Mouse (Mus musculus) neural tube, embryonic 12.5 days (tissue): ENCODE data around the gene Slc22a16. TPM values are rescaled to one million over a fixed set of nuclear protein-coding genes. Genes with fewer than 3 reads are reported as not detected.

Experiments used
- ATAC-seq: fragments of 200-750 bp; cut with Nextera tagmentation; 2 replicates; pipeline ENCODE4 v1.8.0; 2017; ENCODE audit warnings: low read depth, mild to moderate bottlenecking, moderate TSS enrichment, moderate library complexity; ENCODE audit not compliant: low FRiP score
- H3K27ac ChIP-seq: fragments of 300-500 bp; sonication (generic); 2 replicates; pipeline ENCODE4 v1.5.1; 2016
- H3K27me3 ChIP-seq: fragments of 300-500 bp; sonication (generic); replicated peaks from 2 replicates; pipeline ENCODE4 v1.6.1; 2016; ENCODE audit warnings: mild to moderate bottlenecking
- H3K36me3 ChIP-seq: fragments of 300-500 bp; sonication (generic); 2 replicates; pipeline ENCODE4 v1.6.1; 2016; ENCODE audit warnings: mild to moderate bottlenecking
- H3K4me1 ChIP-seq: fragments of 300-500 bp; sonication (generic); 2 replicates; pipeline ENCODE4 v1.6.1; 2016
- H3K4me2 ChIP-seq: fragments of 300-500 bp; sonication (generic); replicated peaks from 2 replicates; pipeline ENCODE4 v1.6.1; 2016; ENCODE audit warnings: mild to moderate bottlenecking
- H3K4me3 ChIP-seq: fragments of 300-500 bp; sonication (generic); 2 replicates; pipeline ENCODE4 v1.5.1; 2016
- H3K9ac ChIP-seq: fragments of 300-500 bp; sonication (generic); 2 replicates; pipeline ENCODE4 v1.6.1; 2016; ENCODE audit warnings: mild to moderate bottlenecking
- H3K9me3 ChIP-seq: fragments of 300-500 bp; sonication (generic); 2 replicates; pipeline ENCODE4 v1.6.1; 2016; ENCODE audit warnings: mild to moderate bottlenecking
- WGBS: fragments of 180-500 bp; shearing (Covaris S2); methylation state at CpG from one replicate; pipeline ENCODE4 v1.1.7; 2016; 5-methylcytosine and 5-hydroxymethylcytosine counted together
- polyA plus RNA-seq: library from polyadenylated mRNA; unstranded; fragments of >200 nt; fragmentation: Nextera tagmentation; extraction: Ambion mirVana; gene quantifications from 2 replicates; pipeline ENCODE4 v1.2.1, GENCODE M21; 2016

The Slc22a16 gene
- polyA plus RNA-seq, 1 experiment from 2014 or later: not detected

- H3K4me3 ChIP-seq: no peak overlapping the region
- WGBS: 90% methylated on average over 1 of the region's 1 CpGs
- 0 out of 2 replicates have a peak, but pooled peaks cover 9% of the 10 kb centered on the region for H3K9me3 ChIP-seq
- no peak overlapping the region for H3K27ac ChIP-seq
- H3K36me3 ChIP-seq: no peaks in the 10 kb centered on the region
- no peak overlapping the region for H3K4me2 ChIP-seq
- no peaks in the 10 kb centered on the region for H3K27me3 ChIP-seq
- no peaks in the 10 kb centered on the region for H3K4me1 ChIP-seq
- no peak for ATAC-seq
- no peak overlapping the region for H3K9ac ChIP-seq
Measured at GRCm38 (mm10) chr10:40645346-40645745, 75.2 kb downstream of the Slc22a16 start.

GRCm38 (mm10) chr10:40648776-40649175 lies 78.6 kb downstream of the Slc22a16 start:
- WGBS: 91% methylated on average over 12 of the region's 12 CpGs
- no peak overlapping the region for H3K4me2 ChIP-seq
- no peak for ATAC-seq

DNA sequence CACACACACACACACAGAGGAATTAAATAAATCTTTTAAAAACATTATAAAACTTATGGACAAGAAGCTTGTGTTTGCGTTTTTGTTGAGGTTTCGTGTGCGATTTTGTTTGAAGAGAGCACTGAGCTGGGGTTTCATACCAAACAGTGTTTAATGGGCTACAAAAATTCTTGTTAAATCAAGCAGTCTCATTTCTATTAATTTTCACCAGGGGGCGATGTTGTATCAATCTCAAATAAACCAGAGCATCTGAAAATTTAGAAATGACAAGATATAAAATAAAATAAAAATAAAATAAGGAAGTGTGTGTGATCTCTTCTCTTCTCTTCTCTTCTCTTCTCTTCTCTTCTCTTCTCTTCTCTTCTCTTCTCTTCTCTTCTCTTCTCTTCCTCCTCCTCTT lies 79.5 kb downstream of the Slc22a16 start:
- ATAC-seq: no peak
- H3K27me3 ChIP-seq: no peaks in the 10 kb centered on the region
- H3K4me1 ChIP-seq: no peaks in the 10 kb centered on the region; the same call in 1 of the 2 replicates
- no peaks in the 10 kb centered on the region for H3K36me3 ChIP-seq
- no peak overlapping the region for H3K4me2 ChIP-seq
- no peak overlapping the region for H3K4me3 ChIP-seq
- no peak overlapping the region for H3K9ac ChIP-seq
- no peak overlapping the region for H3K27ac ChIP-seq
- H3K9me3 ChIP-seq: 0 out of 2 replicates have a peak, but pooled peaks cover 9% of the 10 kb centered on the region
- WGBS: 36% methylated on average over 4 of the region's 4 CpGs

More at GRCm38 (mm10) chr10:40648776-40649175, 78.6 kb downstream of the Slc22a16 start:
- H3K36me3 ChIP-seq: no peaks in the 10 kb centered on the region
- H3K9me3 ChIP-seq: 0 out of 2 replicates have a peak, but pooled peaks cover 9% of the 10 kb centered on the region
- no peak overlapping the region for H3K9ac ChIP-seq
- H3K27me3 ChIP-seq: no peaks in the 10 kb centered on the region
- H3K4me3 ChIP-seq: no peak overlapping the region
- no peak overlapping the region for H3K27ac ChIP-seq
- H3K4me1 ChIP-seq: no peaks in the 10 kb centered on the region; the same call in 1 of the 2 replicates

DNA sequence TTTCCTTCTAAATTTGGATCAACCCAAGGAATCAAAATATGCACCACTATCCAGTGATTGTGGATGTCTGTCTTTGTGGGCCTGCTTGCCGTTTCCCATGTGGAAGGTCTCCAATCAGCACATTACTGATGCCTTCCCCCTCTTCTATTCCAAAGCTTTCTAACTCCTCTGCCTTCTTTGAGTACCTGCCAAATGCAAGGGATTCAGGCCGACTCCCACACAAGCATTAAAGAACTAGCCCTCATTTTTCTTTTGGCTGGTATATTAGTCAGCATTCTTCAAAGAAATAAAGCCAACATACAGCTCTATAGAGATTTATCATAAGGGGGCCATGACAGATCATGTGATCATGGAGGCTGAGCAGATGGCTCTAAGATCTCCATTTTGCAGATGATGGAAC lies 81.5 kb downstream of the Slc22a16 start:
- 84% methylated on average over 2 of the region's 2 CpGs for WGBS
- Histone ChIP-seq H3K4me3 (no peak overlapping the region), H3K27me3 (no peaks in the 10 kb centered on the region), H3K36me3 (no peaks in the 10 kb centered on the region), H3K4me1 (no peaks in the 10 kb centered on the region; the same call in 1 of the 2 replicates), H3K9ac (no peak overlapping the region), H3K27ac (no peak overlapping the region), H3K4me2 (no peak overlapping the region), H3K9me3 (0 out of 2 replicates have a peak, but pooled peaks cover 3% of the 10 kb centered on the region)
- ATAC-seq: no peak

Other genes starting within 250 kb of the Slc22a16 start
- gene Cdk19, start 230.8 kb upstream of the Slc22a16 start, polyA plus RNA-seq: 11.9 and 12.9 TPM in 2 replicates
- 0.15 and 0.32 TPM in 2 replicates for gene Ddo, start 59.7 kb downstream of the Slc22a16 start, polyA plus RNA-seq
- gene Mettl24, start 112.9 kb downstream of the Slc22a16 start, polyA plus RNA-seq: 0.98 and 1.1 TPM in 2 replicates